Mouse (Mus musculus) forebrain, embryonic 11.5 days (tissue): Measurements from ENCODE around the gene Lexm. TPM values are rescaled to one million over a fixed set of nuclear protein-coding genes. Genes with fewer than 3 reads are reported as not detected.

Source experiments
- ATAC-seq: fragments of 200-750 bp; cut with Nextera tagmentation; replicated peaks from 2 replicates; pipeline ENCODE4 v1.8.0; 2017; ENCODE audit warnings: moderate TSS enrichment; ENCODE audit not compliant: low FRiP score
- DNase-seq: peaks from one replicate; pipeline ENCODE4 v3.0.0-alpha.2; 2017; ENCODE audit warnings: low spot score
- H3K27ac ChIP-seq: fragments of 300-500 bp; sonication (generic); 2 replicates; pipeline ENCODE4 v1.5.1; 2014; ENCODE audit warnings: low read depth, low read length
- H3K27me3 ChIP-seq: fragments of 300-500 bp; sonication (generic); 2 replicates; pipeline ENCODE4 v1.6.1; 2014; ENCODE audit warnings: mild to moderate bottlenecking, low read length, mixed read lengths; ENCODE audit not compliant: control insufficient read depth, insufficient read depth
- H3K36me3 ChIP-seq: fragments of 300-500 bp; sonication (generic); 2 replicates; pipeline ENCODE4 v1.6.1; 2014; ENCODE audit warnings: mild to moderate bottlenecking, low read length, moderate library complexity, mixed read lengths; ENCODE audit not compliant: control insufficient read depth, insufficient read depth
- H3K4me1 ChIP-seq: fragments of 300-500 bp; sonication (generic); replicated peaks from 2 replicates; pipeline ENCODE4 v1.6.1; 2014; ENCODE audit warnings: low read length, mixed read lengths; ENCODE audit not compliant: control insufficient read depth, insufficient read depth
- H3K4me2 ChIP-seq: fragments of 300-500 bp; sonication (generic); 2 replicates; pipeline ENCODE4 v1.6.1; 2014; ENCODE audit warnings: low read depth, mild to moderate bottlenecking, low read length, moderate library complexity, mixed read lengths; ENCODE audit not compliant: severe bottlenecking
- H3K4me3 ChIP-seq: fragments of 300-500 bp; sonication (generic); 2 replicates; pipeline ENCODE4 v1.5.1; 2014; ENCODE audit warnings: low read depth, low read length
- H3K9ac ChIP-seq: fragments of 300-500 bp; sonication (generic); 2 replicates; pipeline ENCODE4 v1.6.1; 2014; ENCODE audit warnings: low read length
- H3K9me3 ChIP-seq: fragments of 300-500 bp; sonication (generic); 2 replicates; pipeline ENCODE4 v1.6.1; 2016; ENCODE audit warnings: low read length, mixed read lengths; ENCODE audit not compliant: control insufficient read depth
- WGBS: fragments of 180-500 bp; shearing (Covaris S2); extraction: QIAGEN DNeasy Blood & Tissue Kit; methylation state at CpG from one replicate; pipeline ENCODE4 v1.1.7; 2014; 5-methylcytosine and 5-hydroxymethylcytosine counted together
- polyA plus RNA-seq: library from polyadenylated mRNA; unstranded; fragments of >200 nt; fragmentation: Nextera tagmentation; extraction: Ambion mirVana; gene quantifications from 2 replicates; pipeline ENCODE4 v1.2.1, GENCODE M21; 2014

The Lexm gene
- polyA plus RNA-seq, 1 experiment from 2014 or later = 0.21 TPM

- H3K4me2 ChIP-seq = no peak overlapping the region
- peak; percentile 81 for DNase-seq
- 33% methylated on average over 14 of the region's 14 CpGs for WGBS
- no peaks in the 10 kb centered on the region for H3K9me3 ChIP-seq
- H3K27ac ChIP-seq = no peak overlapping the region
- H3K27me3 ChIP-seq = no peaks in the 10 kb centered on the region
- H3K4me1 ChIP-seq = no peaks in the 10 kb centered on the region
- no peak overlapping the region for H3K9ac ChIP-seq
- no peak for ATAC-seq
- H3K4me3 ChIP-seq = no peak overlapping the region
- H3K36me3 ChIP-seq = no peaks in the 10 kb centered on the region
Measured at GRCm38 (mm10) chr4:106630333-106631220, 13.5 kb upstream of the Lexm start.

- Histone ChIP-seq H3K36me3 (no peaks in the 10 kb centered on the region), H3K9ac (no peak overlapping the region), H3K27me3 (no peaks in the 10 kb centered on the region), H3K4me3 (no peak overlapping the region), H3K27ac (no peak overlapping the region), H3K9me3 (no peaks in the 10 kb centered on the region), H3K4me2 (no peak overlapping the region), H3K4me1 (no peaks in the 10 kb centered on the region)
- DNase-seq = no peak
- WGBS = 77% methylated on average over 5 of the region's 5 CpGs
- no peak for ATAC-seq
Measured at GRCm38 (mm10) chr4:106629374-106629773, 12.3 kb upstream of the Lexm start.

GRCm38 (mm10) chr4:106628650-106629360 is 11.8 kb upstream of the Lexm start:
- peaks cover under 1% of the 10 kb centered on the region; the same call in 1 of the 2 replicates for H3K27me3 ChIP-seq
- H3K4me2 ChIP-seq = no peak overlapping the region
- H3K9ac ChIP-seq = no peak overlapping the region
- no peak for ATAC-seq
- no peaks in the 10 kb centered on the region for H3K9me3 ChIP-seq
- H3K4me3 ChIP-seq = no peak overlapping the region
- H3K36me3 ChIP-seq = no peaks in the 10 kb centered on the region
- no peak for DNase-seq
- no peaks in the 10 kb centered on the region for H3K4me1 ChIP-seq
- no peak overlapping the region for H3K27ac ChIP-seq
- WGBS = 61% methylated on average over 9 of the region's 9 CpGs

- Histone ChIP-seq H3K4me3 (no peak overlapping the region), H3K9me3 (no peaks in the 10 kb centered on the region), H3K9ac (no peak overlapping the region), H3K36me3 (no peaks in the 10 kb centered on the region), H3K4me1 (no peaks in the 10 kb centered on the region), H3K27me3 (peaks cover 10% of the 10 kb centered on the region), H3K27ac (no peak overlapping the region), H3K4me2 (no peak overlapping the region)
- no peak for ATAC-seq
- DNase-seq = no peak
- WGBS = 86% methylated on average over 5 of the region's 5 CpGs
Measured at GRCm38 (mm10) chr4:106627809-106628208, 10.8 kb upstream of the Lexm start.

GRCm38 (mm10) chr4:106624271-106624670 is 7.2 kb upstream of the Lexm start:
- peaks cover 24% of the 10 kb centered on the region for H3K27me3 ChIP-seq
- H3K27ac ChIP-seq = no peak overlapping the region
- H3K9ac ChIP-seq = no peak overlapping the region
- H3K4me2 ChIP-seq = no peak overlapping the region
- no peaks in the 10 kb centered on the region for H3K4me1 ChIP-seq
- no peak overlapping the region for H3K4me3 ChIP-seq
- ATAC-seq (no peak), DNase-seq (no peak)
- WGBS = 90% methylated on average over 10 of the region's 10 CpGs
- no peaks in the 10 kb centered on the region for H3K36me3 ChIP-seq
- H3K9me3 ChIP-seq = no peaks in the 10 kb centered on the region

- H3K27me3 ChIP-seq = peaks cover 24% of the 10 kb centered on the region
Measured at GRCm38 (mm10) chr4:106622712-106623111, 5.7 kb upstream of the Lexm start.

GRCm38 (mm10) chr4:106622030-106622493 is 5.0 kb upstream of the Lexm start, which contains the start of gene Ttc22:
Gene Ttc22, plus strand, starts transcription at chr4:106622432.
- H3K9me3 ChIP-seq = no peaks in the 10 kb centered on the region
- H3K36me3 ChIP-seq = no peaks in the 10 kb centered on the region
- WGBS = 32% methylated on average over 16 of the region's 16 CpGs
- H3K9ac ChIP-seq = no peak within 1 kb of the TSS
- H3K27ac ChIP-seq = no peak within 1 kb of the TSS
- H3K4me1 ChIP-seq = 0 out of 2 replicates have a peak, but pooled peaks cover under 1% of the 10 kb centered on the region
- H3K4me3 ChIP-seq = no peak within 1 kb of the TSS
- H3K4me2 ChIP-seq = no peak within 1 kb of the TSS
- H3K27me3 ChIP-seq = peaks cover 24% of the 10 kb centered on the region
- DNase-seq (no peak), ATAC-seq (no peak)

More at GRCm38 (mm10) chr4:106622712-106623111, 5.7 kb upstream of the Lexm start:
- Histone ChIP-seq H3K4me3 (no peak overlapping the region), H3K4me2 (no peak overlapping the region), H3K9ac (no peak overlapping the region), H3K4me1 (no peaks in the 10 kb centered on the region), H3K27ac (no peak overlapping the region), H3K9me3 (no peaks in the 10 kb centered on the region), H3K36me3 (no peaks in the 10 kb centered on the region)
- 41% methylated on average over 28 of the region's 28 CpGs for WGBS
- DNase-seq = no peak
- ATAC-seq = no peak

GRCm38 (mm10) chr4:106621428-106621827 is 4.4 kb upstream of the Lexm start:
- DNase-seq = no peak
- WGBS = 72% methylated on average over 3 of the region's 3 CpGs
- Histone ChIP-seq H3K9me3 (no peaks in the 10 kb centered on the region), H3K36me3 (no peaks in the 10 kb centered on the region), H3K4me1 (0 out of 2 replicates have a peak, but pooled peaks cover 3% of the 10 kb centered on the region), H3K4me2 (no peak overlapping the region), H3K27ac (no peak overlapping the region), H3K27me3 (peaks cover 24% of the 10 kb centered on the region), H3K9ac (no peak overlapping the region), H3K4me3 (no peak overlapping the region)
- ATAC-seq = no peak
